Mouse (Mus musculus): ENCODE data around the gene Ano2. TPM values are rescaled to one million over a fixed set of nuclear protein-coding genes. Genes with fewer than 3 reads are reported as not detected.

Gene Ano2
- polyA plus RNA-seq, 1 experiment from 2014 or later, result 0.18 TPM

- Histone ChIP-seq H3K9me3 (no peaks in the 10 kb centered on the region), H3K36me3 (replicated peaks) (no peaks in the 10 kb centered on the region), H3K27ac (no peak overlapping the region), H3K4me1 (peaks cover 9% of the 10 kb centered on the region), H3K27me3 (peaks cover 10% of the 10 kb centered on the region; the same call in 1 of the 2 replicates), H3K4me2 (no peak overlapping the region), H3K4me3 (replicated peaks) (no peak overlapping the region), H3K9ac (no peak overlapping the region)
- ATAC-seq (ENCODE audit: low FRiP score), result no peak
These were observed 4.8 kb upstream of the Ano2 start for GRCm38 (mm10) chr6:125685420-125685819.

- Histone ChIP-seq H3K27me3 (peaks cover 10% of the 10 kb centered on the region; the same call in 1 of the 2 replicates), H3K4me1 (peaks cover 11% of the 10 kb centered on the region), H3K36me3 (replicated peaks) (no peaks in the 10 kb centered on the region), H3K9ac (no peak overlapping the region), H3K4me2 (no peak overlapping the region), H3K4me3 (replicated peaks) (no peak overlapping the region), H3K27ac (no peak overlapping the region), H3K9me3 (no peaks in the 10 kb centered on the region)
- 68% methylated on average over 1 of the region's 1 CpGs for WGBS
- no peak for ATAC-seq (ENCODE audit: low FRiP score)
These were observed 2.2 kb upstream of the Ano2 start for GRCm38 (mm10) chr6:125687986-125688385.

GRCm38 (mm10) chr6:125701146-125701545, 10.9 kb downstream of the Ano2 start:
- Histone ChIP-seq H3K4me3 (replicated peaks) (no peak overlapping the region), H3K9ac (no peak overlapping the region), H3K4me2 (no peak overlapping the region), H3K27me3 (no peaks in the 10 kb centered on the region), H3K36me3 (replicated peaks) (no peaks in the 10 kb centered on the region), H3K27ac (no peak overlapping the region), H3K9me3 (no peaks in the 10 kb centered on the region), H3K4me1 (no peaks in the 10 kb centered on the region)
- no peak for ATAC-seq (ENCODE audit: low FRiP score)
- WGBS, result 90% methylated on average over 2 of the region's 2 CpGs

GRCm38 (mm10) chr6:125711261-125711660, 21.0 kb downstream of the Ano2 start:
- no peak overlapping the region for H3K4me3 ChIP-seq (replicated peaks)
- no peak overlapping the region for H3K4me2 ChIP-seq
- ATAC-seq (ENCODE audit: low FRiP score), result no peak
- no peaks in the 10 kb centered on the region for H3K27me3 ChIP-seq
- H3K36me3 ChIP-seq (replicated peaks), result no peaks in the 10 kb centered on the region
- 94% methylated on average over 16 of the region's 16 CpGs for WGBS
- H3K9ac ChIP-seq, result no peak overlapping the region
- no peaks in the 10 kb centered on the region for H3K4me1 ChIP-seq
- H3K9me3 ChIP-seq, result no peaks in the 10 kb centered on the region
- no peak overlapping the region for H3K27ac ChIP-seq

- Histone ChIP-seq H3K9ac (no peak overlapping the region), H3K9me3 (no peaks in the 10 kb centered on the region), H3K4me1 (no peaks in the 10 kb centered on the region), H3K27ac (no peak overlapping the region), H3K36me3 (replicated peaks) (no peaks in the 10 kb centered on the region), H3K27me3 (no peaks in the 10 kb centered on the region), H3K4me3 (replicated peaks) (no peak overlapping the region), H3K4me2 (no peak overlapping the region)
- WGBS, result 79% methylated on average over 2 of the region's 2 CpGs
- ATAC-seq (ENCODE audit: low FRiP score), result no peak
These were observed 36.2 kb downstream of the Ano2 start for GRCm38 (mm10) chr6:125726408-125726807.

GRCm38 (mm10) chr6:125727484-125727911, 37.3 kb downstream of the Ano2 start:
- Histone ChIP-seq H3K36me3 (replicated peaks) (no peaks in the 10 kb centered on the region), H3K4me2 (no peak overlapping the region), H3K27ac (no peak overlapping the region), H3K4me3 (replicated peaks) (no peak overlapping the region), H3K9ac (no peak overlapping the region), H3K9me3 (no peaks in the 10 kb centered on the region), H3K27me3 (no peaks in the 10 kb centered on the region), H3K4me1 (no peaks in the 10 kb centered on the region)
- no peak for ATAC-seq (ENCODE audit: low FRiP score)
- 49% methylated on average over 5 of the region's 5 CpGs for WGBS

GRCm38 (mm10) chr6:125729471-125729870, 39.3 kb downstream of the Ano2 start:
- H3K4me3 ChIP-seq (replicated peaks), result no peak overlapping the region
- H3K4me1 ChIP-seq, result no peaks in the 10 kb centered on the region
- no peak overlapping the region for H3K9ac ChIP-seq
- ATAC-seq (ENCODE audit: low FRiP score), result no peak
- no peak overlapping the region for H3K27ac ChIP-seq
- H3K27me3 ChIP-seq, result no peaks in the 10 kb centered on the region
- no peaks in the 10 kb centered on the region for H3K36me3 ChIP-seq (replicated peaks)
- no peak overlapping the region for H3K4me2 ChIP-seq
- WGBS, result 95% methylated on average over 6 of the region's 6 CpGs
- H3K9me3 ChIP-seq, result no peaks in the 10 kb centered on the region

- Histone ChIP-seq H3K9me3 (no peaks in the 10 kb centered on the region), H3K36me3 (replicated peaks) (no peaks in the 10 kb centered on the region), H3K27me3 (no peaks in the 10 kb centered on the region), H3K9ac (no peak overlapping the region), H3K4me2 (no peak overlapping the region), H3K27ac (no peak overlapping the region), H3K4me3 (replicated peaks) (no peak overlapping the region), H3K4me1 (no peaks in the 10 kb centered on the region)
- 67% methylated on average over 11 of the region's 11 CpGs for WGBS
- ATAC-seq (ENCODE audit: low FRiP score), result no peak
These were observed 39.8 kb downstream of the Ano2 start for GRCm38 (mm10) chr6:125729986-125730535.

- WGBS, result 42% methylated on average over 11 of the region's 11 CpGs
- Histone ChIP-seq H3K4me2 (no peak overlapping the region), H3K4me1 (peaks cover 5% of the 10 kb centered on the region; the same call in 1 of the 2 replicates), H3K9me3 (no peaks in the 10 kb centered on the region), H3K4me3 (replicated peaks) (no peak overlapping the region), H3K9ac (no peak overlapping the region), H3K27ac (no peak overlapping the region), H3K36me3 (replicated peaks) (no peaks in the 10 kb centered on the region), H3K27me3 (no peaks in the 10 kb centered on the region)
- ATAC-seq (ENCODE audit: low FRiP score), result no peak
These were observed 47.5 kb downstream of the Ano2 start for GRCm38 (mm10) chr6:125737511-125738285.

GRCm38 (mm10) chr6:125743203-125744100, 53.2 kb downstream of the Ano2 start:
- no peak overlapping the region for H3K27ac ChIP-seq
- no peak overlapping the region for H3K4me3 ChIP-seq (replicated peaks)
- no peak overlapping the region for H3K4me2 ChIP-seq
- no peaks in the 10 kb centered on the region for H3K27me3 ChIP-seq
- H3K9ac ChIP-seq, result no peak overlapping the region
- 92% methylated on average over 10 of the region's 10 CpGs for WGBS
- H3K4me1 ChIP-seq, result no peaks in the 10 kb centered on the region
- ATAC-seq (ENCODE audit: low FRiP score), result no peak
- H3K9me3 ChIP-seq, result no peaks in the 10 kb centered on the region
- H3K36me3 ChIP-seq (replicated peaks), result no peaks in the 10 kb centered on the region

- Histone ChIP-seq H3K9me3 (no peaks in the 10 kb centered on the region), H3K4me1 (peaks cover 4% of the 10 kb centered on the region; the same call in 1 of the 2 replicates), H3K27me3 (no peaks in the 10 kb centered on the region), H3K4me3 (replicated peaks) (no peak overlapping the region), H3K36me3 (replicated peaks) (no peaks in the 10 kb centered on the region), H3K27ac (no peak overlapping the region), H3K9ac (no peak overlapping the region), H3K4me2 (no peak overlapping the region)
- 80% methylated on average over 10 of the region's 10 CpGs for WGBS
- no peak for ATAC-seq (ENCODE audit: low FRiP score)
These were observed 57.2 kb downstream of the Ano2 start for GRCm38 (mm10) chr6:125747322-125747930.

GRCm38 (mm10) chr6:125748646-125749045, 58.4 kb downstream of the Ano2 start:
- WGBS, result 68% methylated on average over 3 of the region's 3 CpGs
- H3K27me3 ChIP-seq, result no peaks in the 10 kb centered on the region
- no peak overlapping the region for H3K9ac ChIP-seq
- no peak overlapping the region for H3K4me2 ChIP-seq
- no peak overlapping the region for H3K4me3 ChIP-seq (replicated peaks)
- H3K27ac ChIP-seq, result no peak overlapping the region
- ATAC-seq (ENCODE audit: low FRiP score), result no peak
- H3K36me3 ChIP-seq (replicated peaks), result no peaks in the 10 kb centered on the region
- no peaks in the 10 kb centered on the region for H3K9me3 ChIP-seq
- H3K4me1 ChIP-seq, result peaks cover 4% of the 10 kb centered on the region; the same call in 1 of the 2 replicates
